Mouse (Mus musculus): ENCODE measurements around the gene Ncln. TPM values are rescaled to one million over a fixed set of nuclear protein-coding genes. Genes with fewer than 3 reads are reported as not detected.
"Not testable (repeated sequence)": the region's sequence is repeated elsewhere in the genome, so short reads cannot be mapped to it uniquely, and the experiment has no call there.

The Ncln gene
- polyA plus RNA-seq, 1 experiment from 2014 or later: 54.9 TPM

- H3K36me3 ChIP-seq: no peaks in the 10 kb centered on the region
- H3K27ac ChIP-seq (ENCODE audit: poor library complexity, severe bottlenecking): no peak overlapping the region
- no peak overlapping the region for H3K9ac ChIP-seq
- 0 out of 2 replicates have a peak, but pooled peaks cover 5% of the 10 kb centered on the region for H3K4me1 ChIP-seq (replicated peaks)
- WGBS: 49% methylated on average over 9 of the region's 9 CpGs
- ATAC-seq (ENCODE audit: insufficient number of reproducible peaks, low FRiP score): no peak
- no peak overlapping the region for H3K4me2 ChIP-seq
- no peak overlapping the region for H3K4me3 ChIP-seq
- peaks cover 72% of the 10 kb centered on the region for H3K27me3 ChIP-seq (replicated peaks)
- H3K9me3 ChIP-seq (replicated peaks): no peaks in the 10 kb centered on the region
Measured at GRCm38 (mm10) chr10:81450641-81451364, 45.4 kb downstream of the Ncln start.

GRCm38 (mm10) chr10:81450140-81450539, 46.1 kb downstream of the Ncln start:
- H3K4me3 ChIP-seq: no peak overlapping the region
- ATAC-seq (ENCODE audit: insufficient number of reproducible peaks, low FRiP score): 0 out of 2 replicates have a peak, but pooled peaks have one; percentile 63
- no peak overlapping the region for H3K4me2 ChIP-seq
- WGBS: 3% methylated on average over 7 of the region's 7 CpGs
- H3K36me3 ChIP-seq: no peaks in the 10 kb centered on the region
- no peak overlapping the region for H3K9ac ChIP-seq
- no peak overlapping the region for H3K27ac ChIP-seq (ENCODE audit: poor library complexity, severe bottlenecking)
- H3K9me3 ChIP-seq (replicated peaks): no peaks in the 10 kb centered on the region
- H3K27me3 ChIP-seq (replicated peaks): peaks cover 66% of the 10 kb centered on the region
- H3K4me1 ChIP-seq (replicated peaks): 0 out of 2 replicates have a peak, but pooled peaks cover 5% of the 10 kb centered on the region

GRCm38 (mm10) chr10:81445516-81445915, 50.7 kb downstream of the Ncln start:
- H3K27ac ChIP-seq (ENCODE audit: poor library complexity, severe bottlenecking); H3K4me2 ChIP-seq; H3K4me1 ChIP-seq (replicated peaks); ATAC-seq (ENCODE audit: insufficient number of reproducible peaks, low FRiP score); H3K9me3 ChIP-seq (replicated peaks); H3K9ac ChIP-seq; H3K36me3 ChIP-seq; H3K4me3 ChIP-seq: not testable (repeated sequence)
- H3K27me3 ChIP-seq (replicated peaks): peaks cover 29% of the 10 kb centered on the region; the same call in 1 of the 2 replicates
- WGBS: 35% methylated on average over 2 of the region's 2 CpGs

GRCm38 (mm10) chr10:81441019-81441418, 55.2 kb downstream of the Ncln start:
- H3K4me2 ChIP-seq: no peak overlapping the region
- no peak for ATAC-seq (ENCODE audit: insufficient number of reproducible peaks, low FRiP score)
- no peaks in the 10 kb centered on the region for H3K36me3 ChIP-seq
- no peak overlapping the region for H3K9ac ChIP-seq
- no peak overlapping the region for H3K4me3 ChIP-seq
- H3K27ac ChIP-seq (ENCODE audit: poor library complexity, severe bottlenecking): no peak overlapping the region
- peaks cover 17% of the 10 kb centered on the region; the same call in 1 of the 2 replicates for H3K27me3 ChIP-seq (replicated peaks)
- H3K4me1 ChIP-seq (replicated peaks): no peaks in the 10 kb centered on the region
- no peaks in the 10 kb centered on the region for H3K9me3 ChIP-seq (replicated peaks)

Small RNA genes lying within 50 kb of the gene (microRNA-seq; reads per million reads assigned to microRNA genes)
- gene Gm25595: not detected

Other genes starting within 250 kb of the Ncln start
- 2.0 and 2.2 TPM in 2 replicates for gene Matk, start 243.5 kb downstream of the Ncln start, polyA plus RNA-seq (2016; fragmentation: Nextera tagmentation; extraction: Ambion mirVana)
- gene Mrpl54, start 229.5 kb downstream of the Ncln start, polyA plus RNA-seq (2016; fragmentation: Nextera tagmentation; extraction: Ambion mirVana): 243 and 253 TPM in 2 replicates
- 43.3 and 46.1 TPM in 2 replicates for gene Apba3, start 229.4 kb downstream of the Ncln start, polyA plus RNA-seq (2016; fragmentation: Nextera tagmentation; extraction: Ambion mirVana)
- 1.7 and 2.3 TPM in 2 replicates for gene Tjp3, start 204.8 kb downstream of the Ncln start, polyA plus RNA-seq (2016; fragmentation: Nextera tagmentation; extraction: Ambion mirVana)
- 41.1 and 43.4 TPM in 2 replicates for gene Pip5k1c, start 203.4 kb downstream of the Ncln start, polyA plus RNA-seq (2016; fragmentation: Nextera tagmentation; extraction: Ambion mirVana)
- 37.3 and 40.3 TPM in 2 replicates for gene Cactin, start 175.3 kb downstream of the Ncln start, polyA plus RNA-seq (2016; fragmentation: Nextera tagmentation; extraction: Ambion mirVana)
- gene Tbxa2r, start 167.7 kb downstream of the Ncln start, polyA plus RNA-seq (2016; fragmentation: Nextera tagmentation; extraction: Ambion mirVana): 13.4 TPM in 2 replicates
- gene Gipc3, start 153.1 kb downstream of the Ncln start, polyA plus RNA-seq (2016; fragmentation: Nextera tagmentation; extraction: Ambion mirVana): not detected in 2 replicates
- 107 and 109 TPM in 2 replicates for gene Hmg20b, start 145.9 kb downstream of the Ncln start, polyA plus RNA-seq (2016; fragmentation: Nextera tagmentation; extraction: Ambion mirVana)
- gene Mfsd12, start 138.9 kb downstream of the Ncln start, polyA plus RNA-seq (2016; fragmentation: Nextera tagmentation; extraction: Ambion mirVana): 13.0 and 13.4 TPM in 2 replicates
- gene 4930404N11Rik, start 130.6 kb downstream of the Ncln start, polyA plus RNA-seq (2016; fragmentation: Nextera tagmentation; extraction: Ambion mirVana): 0.82 and 0.91 TPM in 2 replicates
- gene Fzr1, start 117.9 kb downstream of the Ncln start, polyA plus RNA-seq (2016; fragmentation: Nextera tagmentation; extraction: Ambion mirVana): 96.4 and 99.5 TPM in 2 replicates
- gene Dohh, start 112.0 kb downstream of the Ncln start, polyA plus RNA-seq (2016; fragmentation: Nextera tagmentation; extraction: Ambion mirVana): 66.7 and 66.9 TPM in 2 replicates
- gene Gm48551, start 111.9 kb downstream of the Ncln start, polyA plus RNA-seq (2016; fragmentation: Nextera tagmentation; extraction: Ambion mirVana): 1.9 and 2.2 TPM in 2 replicates
- 1.2 and 1.8 TPM in 2 replicates for gene Gm48552, start 107.4 kb downstream of the Ncln start, polyA plus RNA-seq (2016; fragmentation: Nextera tagmentation; extraction: Ambion mirVana)
- gene Smim24, start 103.3 kb downstream of the Ncln start, polyA plus RNA-seq (2016; fragmentation: Nextera tagmentation; extraction: Ambion mirVana): 2.9 and 4.3 TPM in 2 replicates
- gene Nfic, start 40.8 kb downstream of the Ncln start, polyA plus RNA-seq (2016; fragmentation: Nextera tagmentation; extraction: Ambion mirVana): 39.3 and 40.7 TPM in 2 replicates
- 0.19 and 0.28 TPM in 2 replicates for gene Celf5, start 13.7 kb downstream of the Ncln start, polyA plus RNA-seq (2016; fragmentation: Nextera tagmentation; extraction: Ambion mirVana)
- gene S1pr4, start 3.7 kb upstream of the Ncln start, polyA plus RNA-seq (2016; fragmentation: Nextera tagmentation; extraction: Ambion mirVana): 0.42 and 0.52 TPM in 2 replicates
- 1.9 and 2.3 TPM in 2 replicates for gene Gna15, start 27.8 kb upstream of the Ncln start, polyA plus RNA-seq (2016; fragmentation: Nextera tagmentation; extraction: Ambion mirVana)
- gene Gna11, start 48.8 kb upstream of the Ncln start, polyA plus RNA-seq (2016; fragmentation: Nextera tagmentation; extraction: Ambion mirVana): 58.4 and 66.2 TPM in 2 replicates
- gene Aes, start 63.1 kb upstream of the Ncln start, polyA plus RNA-seq (2016; fragmentation: Nextera tagmentation; extraction: Ambion mirVana): 636 and 677 TPM in 2 replicates
- gene Tle2, start 78.2 kb upstream of the Ncln start, polyA plus RNA-seq (2016; fragmentation: Nextera tagmentation; extraction: Ambion mirVana): 25.8 and 30.8 TPM in 2 replicates
- 27.2 and 27.4 TPM in 2 replicates for gene Tle6, start 104.7 kb upstream of the Ncln start, polyA plus RNA-seq (2016; fragmentation: Nextera tagmentation; extraction: Ambion mirVana)
- gene BC025920, start 109.9 kb upstream of the Ncln start, polyA plus RNA-seq (2016; fragmentation: Nextera tagmentation; extraction: Ambion mirVana): 0.50 and 0.72 TPM in 2 replicates
- gene Sirt6, start 131.4 kb upstream of the Ncln start, polyA plus RNA-seq (2016; fragmentation: Nextera tagmentation; extraction: Ambion mirVana): 25.4 and 25.6 TPM in 2 replicates
- 9.6 and 12.1 TPM in 2 replicates for gene Ankrd24, start 132.1 kb upstream of the Ncln start, polyA plus RNA-seq (2016; fragmentation: Nextera tagmentation; extraction: Ambion mirVana)
- 3.3 and 3.5 TPM in 2 replicates for gene Gm10778, start 152.7 kb upstream of the Ncln start, polyA plus RNA-seq (2016; fragmentation: Nextera tagmentation; extraction: Ambion mirVana)
- 10.3 and 11.5 TPM in 2 replicates for gene Zfp433, start 208.4 kb upstream of the Ncln start, polyA plus RNA-seq (2016; fragmentation: Nextera tagmentation; extraction: Ambion mirVana)